Mouse (Mus musculus) gastrocnemius, postnatal 4 days (tissue): ENCODE measurements at regions not wholly inside any gene's neighbourhood (a gene's known extent, or its start where the extent isn't known, plus 50 kb on each side); places are given as distances from the start of the nearest gene placed in this dataset.

Experiments
- DNase-seq, 2 experiments: peaks; one replicate each; pipeline ENCODE4 v3.0.0; 2021 to 2022; ENCODE audit warnings: low spot score in 2 of 2, mixed read lengths in 2 of 2

DNA sequence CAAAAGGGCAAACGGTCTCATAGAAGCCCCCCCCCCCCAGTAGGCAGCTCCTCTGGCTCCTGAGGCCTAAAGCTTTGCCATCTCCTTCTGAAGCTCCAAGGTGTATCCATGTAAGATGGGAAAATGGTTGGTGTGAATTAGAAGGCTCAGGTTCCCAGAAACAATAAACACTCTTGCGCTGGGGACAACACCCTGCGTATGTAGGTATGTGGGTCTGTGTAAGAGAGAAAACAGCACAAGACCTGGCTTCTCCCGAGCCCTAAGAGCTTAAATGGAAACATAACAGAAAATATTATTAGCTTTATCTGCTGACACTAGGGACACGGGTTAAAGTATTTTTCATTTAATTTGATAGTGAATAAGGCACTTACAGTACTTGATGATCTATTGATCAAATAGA is 79.9 kb upstream of the Tbca start:
- no peak for DNase-seq

DNA sequence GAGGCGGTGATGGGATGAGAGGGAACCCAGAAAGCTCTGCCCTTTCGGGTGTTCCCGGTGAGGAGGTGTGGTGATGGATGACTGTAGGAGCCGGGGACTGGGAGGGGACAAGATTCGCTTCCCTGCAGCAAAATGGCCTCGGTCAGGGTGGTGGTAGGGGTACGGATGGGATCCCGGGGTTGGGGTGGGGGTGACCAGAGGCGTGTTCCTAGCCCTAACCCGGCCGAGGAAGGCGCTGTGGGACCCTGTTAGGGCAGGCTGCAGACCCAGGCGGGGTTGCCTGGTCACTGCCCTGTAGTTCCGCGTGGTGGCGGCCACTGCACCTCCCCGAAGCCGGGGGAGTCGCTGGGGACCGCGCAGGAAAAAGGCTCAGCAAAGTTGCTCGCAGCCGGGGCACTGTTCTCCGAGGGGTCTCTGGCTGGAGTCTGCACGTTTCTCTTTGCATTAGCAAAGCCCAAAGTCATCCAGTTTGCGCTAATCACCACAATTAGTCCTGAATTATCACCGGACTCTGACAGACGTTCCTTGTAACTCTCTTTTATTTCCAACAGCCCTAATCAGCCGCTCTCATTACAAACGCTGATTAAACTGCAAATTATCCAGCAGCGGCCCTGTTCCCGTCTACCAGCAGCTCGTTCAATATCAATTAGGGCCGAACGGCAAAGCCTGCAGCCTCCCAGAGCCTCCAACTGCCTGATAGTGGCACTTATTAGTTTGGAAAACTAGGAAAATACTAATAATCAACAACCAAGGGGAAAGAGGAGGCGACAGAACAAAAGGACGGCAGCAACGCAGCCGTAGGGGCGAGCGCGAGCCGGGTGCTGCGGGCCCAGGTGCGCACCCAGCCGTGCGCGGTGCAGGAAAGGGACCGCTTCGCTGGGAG is 78.8 kb upstream of the Tbca start:
- DNase-seq = peak; percentile 18 to 25

DNA sequence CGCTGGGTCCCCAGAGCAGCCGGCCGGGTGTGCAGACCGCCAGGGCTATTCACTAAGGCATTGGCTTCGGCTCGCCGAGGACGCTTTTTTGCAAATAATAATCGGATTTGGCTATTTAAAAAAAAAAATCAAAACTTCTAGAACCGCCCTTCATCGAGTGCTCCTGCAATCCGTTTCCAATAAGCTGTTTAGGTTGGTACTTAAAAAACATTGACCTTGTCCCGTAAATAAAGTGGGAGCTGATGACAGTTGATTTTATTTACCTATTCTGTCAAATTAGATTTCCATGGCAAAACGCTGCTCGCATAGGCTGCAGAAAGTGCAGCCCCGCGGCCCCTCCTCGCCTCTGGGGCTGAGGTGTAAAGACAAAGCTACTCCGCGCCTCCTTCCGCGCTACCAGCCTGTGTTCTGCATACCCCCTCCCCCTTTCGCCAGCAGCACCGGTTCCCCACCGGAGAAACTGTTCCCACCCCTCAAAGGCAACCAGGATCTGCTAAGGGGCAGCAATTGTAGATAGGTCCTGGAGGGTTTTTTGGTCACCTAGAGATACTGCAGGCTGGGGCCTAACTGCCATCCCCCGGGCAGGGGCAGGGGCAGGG is 78.0 kb upstream of the Tbca start:
- DNase-seq = no peak

DNA sequence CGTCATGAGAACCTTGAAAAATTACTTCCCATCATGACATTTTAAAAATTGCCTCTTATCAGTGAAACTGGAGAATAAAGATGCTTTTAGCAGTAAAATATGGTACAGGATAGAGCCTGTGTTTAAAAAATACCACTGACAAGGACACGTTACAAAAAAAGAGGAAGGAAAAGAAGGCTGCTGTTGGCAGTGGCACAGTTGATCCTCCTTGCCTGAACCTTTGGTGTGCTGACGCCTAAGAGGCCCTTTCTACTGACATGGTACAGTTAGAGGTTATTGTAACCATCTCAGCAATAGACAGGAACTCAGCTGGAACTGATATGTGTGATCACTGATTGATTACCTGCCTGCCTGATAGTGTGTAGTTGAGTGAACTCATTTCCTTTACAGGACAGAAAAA is 75.3 kb upstream of the Tbca start:
- no peak for DNase-seq

GRCm38 (mm10) chr13:94721625-94722024 is 67.1 kb upstream of the Tbca start:
- no peak for DNase-seq
